ENCODE assay signal across 10 mouse cellular contexts in the genomic region with DNA sequence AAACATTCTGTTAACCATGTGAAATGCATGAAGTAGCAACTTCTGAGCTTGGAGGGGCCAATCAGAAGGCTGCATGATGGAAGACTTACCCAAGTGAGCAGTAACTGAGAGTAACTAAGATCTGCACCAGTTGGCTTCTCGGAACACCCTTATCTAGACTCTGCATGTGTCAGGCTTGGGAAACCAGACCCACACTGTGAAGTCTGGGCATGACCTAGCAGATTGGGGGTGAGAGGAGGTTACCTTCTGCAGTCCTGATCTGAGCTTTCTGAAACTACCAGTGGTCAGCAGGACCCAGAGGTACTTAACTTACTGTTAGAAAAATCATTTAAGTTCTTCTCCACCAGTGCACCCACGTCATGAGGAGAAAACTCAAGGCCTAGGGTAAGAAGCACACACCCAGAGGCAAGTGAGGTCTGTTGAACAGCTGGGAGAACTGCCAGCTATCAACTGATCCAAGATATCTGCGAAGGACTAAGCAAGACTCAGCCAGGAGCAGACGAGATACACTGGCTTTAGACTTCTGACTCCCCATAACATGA. TPM values are rescaled to one million over a fixed set of nuclear protein-coding genes. Genes with fewer than 3 reads are reported as not detected.
DNase-seq lines count a peak whose midpoint lies in the region; ATAC-seq and TF ChIP-seq lines count a peak whose summit lies in the region.
"Had no signal": no experiment of that assay in that cellular context is flagged by ENCODE, and none has a peak within 500 bp of the region (broad histone marks: within the 10 kb centered on the region; RNA-seq: fewer than 3 reads in every experiment).

No protein-coding gene starts in this region.

- WGBS in lung, postnatal 0 days = 59% methylated on average over 4 of the region's 4 CpGs
- 15% methylated on average over 4 of the region's 4 CpGs for WGBS in liver, embryonic 12.5 days (ENCODE audit: insufficient replicate concordance)
- 76% methylated on average over 4 of the region's 4 CpGs for WGBS in stomach, embryonic 14.5 days
- WGBS in forebrain, embryonic 12.5 days = 86% methylated on average over 4 of the region's 4 CpGs

- no peaks in the 10 kb centered on the region for H3K36me3 ChIP-seq in lung, postnatal 0 days (ENCODE audit: insufficient read depth, low read length)
- H3K36me3 ChIP-seq in liver, embryonic 12.5 days = no peaks in the 10 kb centered on the region
- no peaks in the 10 kb centered on the region for H3K36me3 ChIP-seq in stomach, embryonic 14.5 days (ENCODE audit: control insufficient read depth, insufficient read depth, low read length)
- H3K36me3 ChIP-seq in forebrain, embryonic 12.5 days (replicated peaks) = no peaks in the 10 kb centered on the region
- H3K36me3 ChIP-seq: midbrain, embryonic 13.5 days had no signal

- no peaks in the 10 kb centered on the region for H3K4me1 ChIP-seq in lung, postnatal 0 days (ENCODE audit: insufficient read depth, low read depth, low read length)
- peaks cover 65% of the 10 kb centered on the region for H3K4me1 ChIP-seq in liver, embryonic 12.5 days
- no peaks in the 10 kb centered on the region for H3K4me1 ChIP-seq in stomach, embryonic 14.5 days (ENCODE audit: control insufficient read depth, insufficient read depth, low read length)
- no peaks in the 10 kb centered on the region for H3K4me1 ChIP-seq in forebrain, embryonic 12.5 days
- H3K4me1 ChIP-seq: midbrain, embryonic 13.5 days had no signal

- intact Hi-C loops in left cerebral cortex, postnatal 25 days (cut with DNase I) = no loop called here

- H3K4me3 ChIP-seq in lung, postnatal 0 days (ENCODE audit: low read depth, low read length) = no peak overlapping the region
- H3K4me3 ChIP-seq in liver, embryonic 12.5 days = peak overlapping the region; percentile 18; the same call in 1 of the 2 replicates
- H3K4me3 ChIP-seq in stomach, embryonic 14.5 days (ENCODE audit: low read depth, low read length) = no peak overlapping the region
- no peak overlapping the region for H3K4me3 ChIP-seq in forebrain, embryonic 12.5 days (replicated peaks)
- H3K4me3 ChIP-seq: midbrain, embryonic 13.5 days had no signal

- peak; percentile 18 for DNase-seq in adrenal gland, postnatal 10 days
- no peak for DNase-seq in adrenal gland, adult 18-20 months (ENCODE audit: low spot score in 2 of 2)
- DNase-seq in lung, postnatal 0 days (ENCODE audit: low spot score) = no peak
- DNase-seq in lung, postnatal 10 days = no peak
- no peak for DNase-seq in left cerebral cortex, postnatal 25 days (ENCODE audit: low spot score in 2 of 2)
- DNase-seq: cerebellum, postnatal 14 days had no signal

- H3K9ac ChIP-seq in lung, postnatal 0 days (replicated peaks; ENCODE audit: low read depth) = no peak overlapping the region
- H3K9ac ChIP-seq in liver, embryonic 12.5 days = peak overlapping the region; percentile 64
- no peak overlapping the region for H3K9ac ChIP-seq in stomach, embryonic 14.5 days (replicated peaks; ENCODE audit: low read depth, low read length)
- H3K9ac ChIP-seq in forebrain, embryonic 12.5 days = no peak overlapping the region
- H3K9ac ChIP-seq: midbrain, embryonic 13.5 days had no signal

- H3K9me3 ChIP-seq in lung, postnatal 0 days (ENCODE audit: low read length) = no peaks in the 10 kb centered on the region
- H3K9me3 ChIP-seq in liver, embryonic 12.5 days (replicated peaks) = no peaks in the 10 kb centered on the region
- H3K9me3 ChIP-seq in stomach, embryonic 14.5 days (ENCODE audit: control insufficient read depth, low read depth, low read length) = no peaks in the 10 kb centered on the region
- no peaks in the 10 kb centered on the region for H3K9me3 ChIP-seq in forebrain, embryonic 12.5 days
- H3K9me3 ChIP-seq: midbrain, embryonic 13.5 days had no signal

- no peak overlapping the region for H3K27ac ChIP-seq in lung, postnatal 0 days (ENCODE audit: low read length)
- peak overlapping the region; percentile 98 for H3K27ac ChIP-seq in liver, embryonic 12.5 days
- no peak overlapping the region for H3K27ac ChIP-seq in stomach, embryonic 14.5 days (ENCODE audit: low read length)
- H3K27ac ChIP-seq in forebrain, embryonic 12.5 days = no peak overlapping the region
- H3K27ac ChIP-seq: midbrain, embryonic 13.5 days had no signal

- no peak for TF ChIP-seq CTCF in lung, postnatal 0 days (IDR thresholded peaks at IDR 0.05)

- H3K4me2 ChIP-seq in lung, postnatal 0 days (replicated peaks; ENCODE audit: low read depth, low read length) = no peak overlapping the region
- peak overlapping the region; percentile 66 for H3K4me2 ChIP-seq in liver, embryonic 12.5 days
- H3K4me2 ChIP-seq in stomach, embryonic 14.5 days (replicated peaks; ENCODE audit: low read depth, low read length) = no peak overlapping the region
- H3K4me2 ChIP-seq in forebrain, embryonic 12.5 days = no peak overlapping the region
- H3K4me2 ChIP-seq: midbrain, embryonic 13.5 days had no signal

- peak; percentile 29; the same call in 1 of the 2 replicates for ATAC-seq in lung, postnatal 0 days
- ATAC-seq in liver, embryonic 12.5 days = peak; percentile 98
- ATAC-seq in stomach, embryonic 14.5 days (ENCODE audit: insufficient number of reproducible peaks, insufficient read depth, low FRiP score, low read depth) = peak; percentile 89; the same call in 1 of the 2 replicates
- no peak for ATAC-seq in forebrain, embryonic 12.5 days (ENCODE audit: low FRiP score)
- ATAC-seq: midbrain, embryonic 13.5 days had no signal

- TF ChIP-seq EP300 in lung, postnatal 0 days (IDR thresholded peaks at IDR 0.05) = no peak

- H3K27me3 ChIP-seq in lung, postnatal 0 days (replicated peaks; ENCODE audit: insufficient read depth, low read length) = no peaks in the 10 kb centered on the region
- H3K27me3 ChIP-seq in liver, embryonic 12.5 days (replicated peaks) = no peaks in the 10 kb centered on the region
- no peaks in the 10 kb centered on the region for H3K27me3 ChIP-seq in stomach, embryonic 14.5 days (ENCODE audit: control insufficient read depth, insufficient read depth, low read length)
- H3K27me3 ChIP-seq in forebrain, embryonic 12.5 days = no peaks in the 10 kb centered on the region
- H3K27me3 ChIP-seq: midbrain, embryonic 13.5 days had no signal

RNA-seq across cellular contexts. Expression of a gene that starts 50.6 kb away (rescaled TPM):
- total RNA-seq in adrenal gland, postnatal 10 days (2021) = 10 to 100 TPM; 18.1 to 23.5 TPM
- total RNA-seq in adrenal gland, adult 18-20 months (2021) = 10 to 100 TPM in 1 of 2 experiments, 1 to 10 TPM in 1; 7.1 to 19.1 TPM
- polyA plus RNA-seq in lung, postnatal 0 days (2015; fragmentation: Nextera tagmentation; extraction: Ambion mirVana) = 11.5 and 14.0 TPM in 2 replicates
- polyA plus RNA-seq in liver, embryonic 12.5 days (2016; fragmentation: Nextera tagmentation; extraction: Ambion mirVana) = 59.8 and 63.3 TPM in 2 replicates
- polyA plus RNA-seq in stomach, embryonic 14.5 days (2014; fragmentation: Nextera tagmentation; extraction: Ambion mirVana) = 4.8 and 7.3 TPM in 2 replicates
- 5.6 and 6.2 TPM in 2 replicates for polyA plus RNA-seq in forebrain, embryonic 12.5 days (2016; fragmentation: Nextera tagmentation; extraction: Ambion mirVana)
- 1 to 10 TPM; 2.5 to 3.2 TPM for total RNA-seq in left cerebral cortex, postnatal 25 days (2021)
